Mouse (Mus musculus): Measurements from ENCODE around the gene Fnbp1.

GRCm38 (mm10) chr2:31079117-31079516, 62.7 kb downstream of the Fnbp1 start:
- TF ChIP-seq CTCF (IDR thresholded peaks at IDR 0.05; ENCODE audit: borderline replicate concordance, insufficient read depth, low read depth, low read length) (no peak), POLR2A (IDR thresholded peaks at IDR 0.05; ENCODE audit: borderline replicate concordance, insufficient read depth, low read length) (no peak)

Data from cerebellum, adult 2 months (tissue).